Mouse (Mus musculus) ES-E14 (cell line): ENCODE data around the gene Fermt3. TPM values are rescaled to one million over a fixed set of nuclear protein-coding genes. Genes with fewer than 3 reads are reported as not detected.

Experiments
- DNase-seq: peaks from one replicate; pipeline ENCODE4 v3.0.0-alpha.2; 2013; ENCODE audit warnings: low read depth, low spot score
- H3K27ac ChIP-seq: 2 replicates; pipeline ENCODE4 v1.5.1; 2012; ENCODE audit warnings: low read depth, mild to moderate bottlenecking, low read length, moderate library complexity, mixed read lengths; ENCODE audit not compliant: poor library complexity, insufficient read depth, severe bottlenecking
- H3K36me3 ChIP-seq: 2 replicates; pipeline ENCODE4 v1.6.1; 2012; ENCODE audit warnings: mild to moderate bottlenecking, low read length, moderate library complexity, mixed read lengths; ENCODE audit not compliant: control insufficient read depth, poor library complexity, insufficient read depth, severe bottlenecking
- H3K4me1 ChIP-seq, 2 experiments: fragments of 150-350 bp in 1 of 2; sonication (generic) in 1 of 2; 2 replicates each; pipeline ENCODE4 v1.6.1; 2012; ENCODE audit warnings: low read length in 2 of 2, mild to moderate bottlenecking in 1 of 2, mixed read lengths in 1 of 2; ENCODE audit not compliant: control insufficient read depth in 2 of 2, insufficient read depth in 2 of 2, poor library complexity in 1 of 2
- H3K4me3 ChIP-seq, 2 experiments: fragments of 150-350 bp in 1 of 2; sonication (generic) in 1 of 2; 2 replicates each; pipeline ENCODE4 v1.5.1; 2012; ENCODE audit warnings: low read length in 2 of 2, low read depth in 1 of 2, mild to moderate bottlenecking in 1 of 2, mixed read lengths in 1 of 2; ENCODE audit not compliant: insufficient read depth in 1 of 2, poor library complexity in 1 of 2, severe bottlenecking in 1 of 2
- H3K9ac ChIP-seq: 2 replicates; pipeline ENCODE4 v1.6.1; 2012; ENCODE audit warnings: low read depth, mild to moderate bottlenecking, low read length, mixed read lengths; ENCODE audit not compliant: poor library complexity, insufficient read depth, severe bottlenecking
- H3K9me3 ChIP-seq: fragments of 150-350 bp; sonication (generic); 2 replicates; pipeline ENCODE4 v1.6.1; 2012; ENCODE audit warnings: low read depth, mild to moderate bottlenecking, low read length; ENCODE audit not compliant: control insufficient read depth, insufficient read depth
- CHD2 ChIP-seq: IDR thresholded peaks from 2 replicates; pipeline ENCODE4 v1.6.1; 2014; ENCODE audit warnings: mild to moderate bottlenecking, low read depth, low read length, inconsistent platforms
- HCFC1 ChIP-seq: IDR thresholded peaks from 2 replicates; pipeline ENCODE4 v1.6.1; 2012; ENCODE audit warnings: low read length, inconsistent platforms, borderline replicate concordance; ENCODE audit not compliant: insufficient read depth
- MAFK ChIP-seq: IDR thresholded peaks from 2 replicates; pipeline ENCODE4 v1.6.1; 2014; ENCODE audit warnings: mild to moderate bottlenecking, low read depth, low read length, inconsistent platforms; ENCODE audit not compliant: insufficient read depth
- ZC3H11A ChIP-seq: IDR thresholded peaks from 2 replicates; pipeline ENCODE4 v1.6.1; 2012; ENCODE audit warnings: low read depth, mild to moderate bottlenecking, inconsistent platforms, low read length, borderline replicate concordance
- ZNF384 ChIP-seq: IDR thresholded peaks from 2 replicates; pipeline ENCODE4 v1.6.1; 2012; ENCODE audit warnings: low read depth, low read length, inconsistent platforms
- in situ Hi-C, 2 experiments: fragments of 600-800 bp; cut with MboI; formaldehyde crosslinking; loops; one replicate each; pipeline ENCODE4 v1.15.1; 2025; ENCODE audit warnings: low sequenced_read_pairs in 2 of 2, inconsistent platforms in 1 of 2; ENCODE audit not compliant: unreplicated experiment in 2 of 2
- total RNA-seq: library from RNA; depleted of rRNA; stranded (reverse); fragments of 300-350 nt; gene quantifications from 2 replicates; pipeline ENCODE4 v1.2.3, GENCODE M21; 2012

Fermt3 gene
- total RNA-seq, 1 experiment, result 2.6 TPM

DNA sequence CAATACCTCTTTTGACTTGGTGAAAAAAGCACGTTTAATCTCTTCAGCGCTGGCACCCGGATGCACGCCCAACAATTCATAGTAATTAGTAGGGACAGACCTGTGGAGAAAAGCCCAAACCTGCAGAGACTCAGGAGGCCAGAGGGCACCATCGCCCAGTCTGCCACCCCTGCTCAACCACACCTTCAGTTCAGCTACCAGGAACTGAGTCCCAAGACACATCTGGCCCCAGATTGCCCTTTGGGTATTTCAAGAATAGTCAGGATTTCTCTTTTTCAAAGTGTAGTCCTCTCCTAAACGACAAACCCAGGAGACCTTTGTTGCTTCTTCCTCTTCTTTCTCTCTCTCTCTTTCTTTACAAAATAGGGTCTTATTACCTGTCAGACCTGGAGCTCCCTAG, 28.6 kb downstream of the Fermt3 start:
- DNase-seq, result no peak
- Histone ChIP-seq H3K9ac (no peak overlapping the region), H3K4me3 (no peak overlapping the region), H3K27ac (no peak overlapping the region), H3K36me3 (no peaks in the 10 kb centered on the region), H3K9me3 (no peaks in the 10 kb centered on the region), H3K4me1 (peaks cover 4 to 30% of the 10 kb centered on the region in 2 experiments; a peak in 3 of 4 replicates)
- in situ Hi-C loops, result no loop called here
- TF ChIP-seq ZNF384, result no peak
- no peak for TF ChIP-seq MAFK
- no peak for TF ChIP-seq CHD2
- TF ChIP-seq ZC3H11A, result no peak
- no peak for TF ChIP-seq HCFC1

DNA sequence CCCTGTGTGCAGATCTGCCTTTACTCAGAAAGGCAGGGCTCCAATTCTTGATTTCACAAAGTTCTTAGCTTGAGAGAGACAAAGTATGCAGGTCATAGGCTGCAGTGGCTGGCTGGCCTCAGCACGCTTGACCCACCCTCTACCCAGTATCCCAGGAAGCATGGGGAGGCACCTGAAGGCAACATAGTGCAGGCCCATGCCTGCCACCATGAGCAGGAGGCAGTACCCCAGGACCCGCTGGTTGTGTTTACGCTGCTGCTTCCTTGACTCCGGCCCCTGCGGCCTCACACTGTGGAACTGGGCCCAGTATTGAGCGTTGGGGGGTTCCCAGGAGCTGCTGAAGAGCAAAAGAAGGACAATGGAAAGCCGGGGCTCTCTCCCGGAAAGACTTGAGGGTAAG, 30.0 kb downstream of the Fermt3 start:
- H3K36me3 ChIP-seq, result peaks cover 5% of the 10 kb centered on the region; the same call in 1 of the 2 replicates
- H3K9me3 ChIP-seq, result no peaks in the 10 kb centered on the region
- H3K4me1 ChIP-seq, result peaks cover 4 to 23% of the 10 kb centered on the region in 2 experiments; a peak in 3 of 4 replicates
- no peak overlapping the region for H3K27ac ChIP-seq
- no peak overlapping the region for H3K9ac ChIP-seq
- no peak overlapping the region for H3K4me3 ChIP-seq
- TF ChIP-seq MAFK, result no peak
- no peak for TF ChIP-seq ZC3H11A
- TF ChIP-seq CHD2, result no peak
- TF ChIP-seq HCFC1, result no peak
- TF ChIP-seq ZNF384, result no peak
- in situ Hi-C loops, result no loop called here
- no peak for DNase-seq

DNA sequence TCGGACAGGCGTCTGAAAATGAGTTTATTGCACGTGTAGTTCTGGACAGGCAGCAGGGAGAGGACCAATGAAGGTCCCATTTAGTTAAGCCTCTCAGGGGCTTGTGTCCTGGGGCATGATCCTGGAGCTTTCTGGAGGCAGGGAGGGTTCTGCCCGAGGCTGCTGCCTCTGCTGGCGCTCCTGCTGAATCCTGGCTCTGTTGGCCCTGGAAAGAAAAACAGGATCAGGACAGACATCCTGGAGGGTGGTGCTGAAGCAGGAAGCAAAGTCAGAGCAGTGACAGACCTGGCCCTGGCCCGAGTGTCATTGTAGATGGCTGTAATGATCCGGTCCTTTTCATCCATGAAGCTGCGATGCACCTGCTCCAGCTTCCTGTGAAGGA, 31.4 kb downstream of the Fermt3 start:
- TF ChIP-seq ZC3H11A (no peak), CHD2 (no peak), MAFK (no peak), ZNF384 (no peak), HCFC1 (no peak)
- peaks cover 14% of the 10 kb centered on the region for H3K36me3 ChIP-seq
- DNase-seq, result no peak
- H3K9ac ChIP-seq, result peak overlapping the region; percentile 8; the same call in 1 of the 2 replicates
- in situ Hi-C loops, result no loop called here
- H3K27ac ChIP-seq, result no peak overlapping the region
- H3K4me1 ChIP-seq, result peaks cover 4 to 17% of the 10 kb centered on the region in 2 experiments; a peak in 3 of 4 replicates
- H3K9me3 ChIP-seq, result no peaks in the 10 kb centered on the region
- H3K4me3 ChIP-seq, result peak overlapping the region; percentile 83 to 92

DNA sequence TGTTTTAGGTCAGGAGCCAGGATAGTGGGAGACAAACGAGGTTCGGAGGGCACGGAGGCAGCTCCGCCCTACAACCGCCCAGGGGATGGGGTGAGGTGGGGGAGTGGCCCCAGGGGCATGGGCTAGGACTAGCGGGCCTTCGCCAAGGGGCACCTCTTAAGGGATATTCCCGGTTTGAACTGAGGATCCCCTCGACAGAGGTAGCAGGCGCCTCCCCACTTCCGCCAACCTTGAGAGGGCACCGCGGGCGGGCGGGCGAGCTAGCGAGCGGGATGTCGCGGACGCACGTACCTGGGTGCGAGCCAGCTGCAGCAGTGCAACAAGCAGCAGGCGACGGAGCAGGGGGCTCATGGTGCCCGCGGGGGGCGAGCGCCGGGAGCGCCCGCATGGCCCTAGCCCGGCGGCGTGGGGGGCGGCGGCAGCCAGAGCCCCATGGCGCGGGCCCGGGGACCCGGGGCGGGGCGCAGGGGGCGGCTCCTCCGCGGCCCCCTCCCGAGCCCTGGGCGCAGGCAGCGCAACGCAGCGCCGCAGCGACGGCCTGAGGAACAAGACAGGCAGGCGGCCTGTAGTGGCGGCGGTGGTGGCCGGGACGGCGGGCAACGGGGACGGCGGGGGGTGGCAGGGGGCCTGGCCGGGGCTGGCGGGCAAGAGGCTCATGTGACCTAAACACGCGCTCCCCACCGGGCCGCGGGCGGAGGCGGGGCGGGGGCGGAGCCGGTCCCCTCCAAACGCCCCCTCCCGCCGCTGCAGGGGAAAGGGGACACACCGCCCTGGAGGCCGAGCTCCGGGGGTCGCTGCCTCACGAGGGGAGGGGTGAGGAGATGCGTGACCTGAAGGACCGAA, 32.0 kb downstream of the Fermt3 start, which contains the start of gene Vegfb:
Gene Vegfb (minus strand): TSS at position 591 of the 843 bp plus-strand sequence.
- no peak for DNase-seq
- Histone ChIP-seq H3K4me1 (peaks cover 4 to 17% of the 10 kb centered on the region in 2 experiments; a peak in 3 of 4 replicates), H3K27ac (peak within 1 kb of the TSS; percentile 19; the same call in 1 of the 2 replicates), H3K36me3 (peaks cover 17% of the 10 kb centered on the region), H3K9me3 (no peaks in the 10 kb centered on the region), H3K4me3 (peak within 1 kb of the TSS; percentile 83 to 92), H3K9ac (peak within 1 kb of the TSS; percentile 86)
- no peak for TF ChIP-seq HCFC1
- TF ChIP-seq MAFK, result no peak
- TF ChIP-seq ZNF384, result no peak
- no peak for TF ChIP-seq ZC3H11A
- in situ Hi-C loops, result no loop called here
